Mouse (Mus musculus): Measurements from ENCODE around the gene Snrnp35.
"Not testable (repeated sequence)": the region's sequence is repeated elsewhere in the genome, so short reads cannot be mapped to it uniquely, and the experiment has no call there.

DNA sequence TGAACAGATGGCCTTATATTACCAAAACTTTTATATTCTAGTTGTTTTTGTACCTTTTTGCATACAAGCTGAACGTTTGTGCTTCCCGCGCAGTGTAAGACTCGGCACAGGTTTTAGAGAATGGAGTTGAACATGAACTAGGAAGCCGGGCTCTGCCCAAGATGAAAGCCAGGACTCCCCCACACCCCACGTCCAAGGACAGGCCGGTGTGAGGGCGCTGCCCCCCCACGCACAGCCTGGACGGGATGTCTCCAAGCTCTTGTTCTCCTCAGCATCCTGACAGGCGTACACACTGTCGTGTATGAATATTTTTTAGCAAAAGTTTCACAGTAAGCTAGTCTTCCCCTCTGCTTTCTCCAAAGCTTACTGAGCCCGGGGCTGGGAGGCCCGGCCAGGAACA, 22.0 kb upstream of the Snrnp35 start:
- TF ChIP-seq POLR2A (IDR thresholded peaks at IDR 0.05; ENCODE audit: control insufficient read depth, extremely low read depth, insufficient read depth, low read length, poor library complexity); CTCF (IDR thresholded peaks at IDR 0.05; ENCODE audit: borderline replicate concordance, control insufficient read depth, extremely low read depth, insufficient read depth, low read length, poor library complexity): not testable (repeated sequence)

All from thymus, adult 2 months (tissue).